Mouse (Mus musculus) G1E-ER4 (cell line): ENCODE measurements around the gene Nrtn. TPM values are rescaled to one million over a fixed set of nuclear protein-coding genes. Genes with fewer than 3 reads are reported as not detected.

Source experiments
- GATA1 ChIP-seq: IDR thresholded peaks from one replicate; pipeline ENCODE4 v1.8.0; 2012; ENCODE audit warnings: low read length, inconsistent platforms
- polyA plus RNA-seq: library from polyadenylated mRNA; stranded (reverse); fragments of >175 nt; gene quantifications from 2 replicates; pipeline ENCODE4 v1.2.3, GENCODE M21; 2012

Gene Nrtn
- not detected in 2 replicates for polyA plus RNA-seq

DNA sequence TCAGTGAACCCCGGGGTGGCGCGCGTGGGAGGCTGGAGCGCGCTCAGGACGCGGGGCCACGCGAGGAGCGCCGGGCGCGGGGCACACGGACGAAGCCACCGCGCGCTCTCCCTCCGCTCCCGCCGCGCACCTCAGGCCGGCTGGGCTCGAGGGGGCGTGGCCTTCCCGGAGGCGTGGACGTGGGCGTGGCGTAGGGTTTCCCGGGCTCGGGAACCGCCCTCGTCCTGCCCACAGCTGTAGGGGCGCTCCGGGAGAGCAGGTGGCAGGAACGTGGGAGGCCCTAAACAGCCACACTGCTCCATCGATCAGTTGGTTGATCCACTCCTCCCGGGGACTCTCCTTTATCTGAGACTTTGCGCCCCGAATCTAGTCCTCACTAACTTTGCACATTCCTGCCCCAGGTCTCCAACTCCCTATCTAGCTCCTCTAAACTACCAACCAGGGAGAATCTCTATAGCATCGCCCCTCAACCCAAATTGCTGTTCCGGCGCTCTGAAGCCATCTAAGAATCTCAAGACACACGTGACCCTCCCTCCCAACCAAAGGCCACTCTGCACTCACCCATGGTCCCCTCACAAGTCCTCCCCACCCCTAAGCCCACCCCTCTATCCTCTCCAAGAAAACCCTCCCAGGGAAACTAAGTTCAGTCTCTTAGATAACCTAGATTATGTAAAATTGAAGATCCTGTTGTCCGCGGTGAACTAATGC, at the start of gene Nrtn:
TSS of gene Nrtn (minus strand) at position 115 of the 708 bp plus-strand sequence.
- no peak for TF ChIP-seq GATA1

DNA sequence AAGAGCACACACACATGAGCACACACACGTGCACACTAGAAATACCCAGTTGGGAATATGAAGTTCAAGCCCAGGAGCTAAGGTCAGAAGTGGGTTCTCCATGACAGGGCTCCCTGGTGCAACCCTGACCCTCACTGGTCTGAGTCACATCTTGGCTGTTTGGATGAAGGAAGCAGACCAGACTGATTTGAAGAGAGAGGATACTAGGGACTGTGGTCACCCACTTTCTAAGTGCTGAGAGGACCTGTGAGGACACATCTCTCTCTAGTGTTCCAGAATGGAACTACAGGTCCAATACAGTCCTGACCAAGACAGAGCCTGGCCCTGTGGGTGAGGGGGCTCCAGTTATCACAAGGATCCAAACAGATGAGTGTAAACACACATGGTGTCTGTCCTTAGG, 48.5 kb upstream of the Nrtn start:
- TF ChIP-seq GATA1: no peak

DNA sequence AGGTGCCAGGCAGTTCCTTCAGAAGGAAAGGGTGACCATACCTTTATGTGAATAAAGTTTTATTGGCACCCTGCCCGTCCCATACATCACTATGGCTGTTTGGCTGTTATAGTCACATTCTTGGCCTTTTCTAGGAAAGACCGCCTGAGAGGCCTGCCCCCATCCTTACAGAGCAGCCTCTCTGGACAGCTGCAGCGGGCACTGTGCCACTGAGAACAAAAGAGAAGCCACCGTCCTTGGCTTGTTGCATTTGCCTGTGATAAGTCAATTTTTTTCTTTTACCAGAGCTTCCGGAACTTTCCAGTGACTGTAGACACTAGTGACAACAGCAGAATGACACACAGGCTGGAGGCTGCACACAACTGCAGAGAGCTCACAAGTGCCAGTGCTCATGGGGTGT, 47.6 kb upstream of the Nrtn start:
- TF ChIP-seq GATA1: no peak

DNA sequence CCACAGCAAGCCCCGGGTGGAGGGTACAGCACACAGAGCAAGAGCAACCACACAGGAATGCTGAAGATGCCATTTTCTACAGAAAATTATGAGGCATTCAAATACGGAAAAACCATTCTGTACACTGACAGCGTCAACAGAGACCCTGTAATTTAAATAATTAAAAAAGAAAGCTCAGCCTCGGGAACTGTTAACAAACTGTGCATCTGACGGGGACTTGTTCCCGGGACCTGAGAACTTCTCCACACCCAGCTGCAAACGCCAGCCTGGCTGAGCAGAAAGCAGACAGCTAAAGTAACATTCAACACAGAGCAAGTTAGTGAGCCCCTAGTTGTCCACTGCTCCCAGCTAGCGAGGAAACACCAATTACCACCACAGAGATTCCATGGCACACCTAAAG, 44.7 kb upstream of the Nrtn start:
- TF ChIP-seq GATA1: no peak

DNA sequence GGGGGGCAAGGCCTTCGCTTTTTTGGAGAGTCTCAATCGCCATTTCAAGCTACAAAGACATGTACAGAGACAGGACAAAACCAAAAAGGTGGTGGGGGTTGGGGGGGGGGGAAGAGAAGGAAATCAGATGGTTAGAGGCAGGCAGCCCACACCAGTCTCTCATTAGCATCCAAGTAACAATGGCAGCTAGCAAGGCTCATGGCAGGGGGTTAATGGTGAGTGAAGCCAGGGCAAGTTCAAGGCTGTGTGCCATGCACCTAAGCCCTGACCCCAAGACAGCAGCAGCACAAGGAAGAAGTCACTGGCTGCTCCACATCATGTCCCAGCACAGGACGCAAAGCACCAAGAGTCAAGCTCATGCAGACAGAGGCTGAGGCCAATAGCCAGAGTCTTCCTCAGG, 41.9 kb upstream of the Nrtn start:
- no peak for TF ChIP-seq GATA1

DNA sequence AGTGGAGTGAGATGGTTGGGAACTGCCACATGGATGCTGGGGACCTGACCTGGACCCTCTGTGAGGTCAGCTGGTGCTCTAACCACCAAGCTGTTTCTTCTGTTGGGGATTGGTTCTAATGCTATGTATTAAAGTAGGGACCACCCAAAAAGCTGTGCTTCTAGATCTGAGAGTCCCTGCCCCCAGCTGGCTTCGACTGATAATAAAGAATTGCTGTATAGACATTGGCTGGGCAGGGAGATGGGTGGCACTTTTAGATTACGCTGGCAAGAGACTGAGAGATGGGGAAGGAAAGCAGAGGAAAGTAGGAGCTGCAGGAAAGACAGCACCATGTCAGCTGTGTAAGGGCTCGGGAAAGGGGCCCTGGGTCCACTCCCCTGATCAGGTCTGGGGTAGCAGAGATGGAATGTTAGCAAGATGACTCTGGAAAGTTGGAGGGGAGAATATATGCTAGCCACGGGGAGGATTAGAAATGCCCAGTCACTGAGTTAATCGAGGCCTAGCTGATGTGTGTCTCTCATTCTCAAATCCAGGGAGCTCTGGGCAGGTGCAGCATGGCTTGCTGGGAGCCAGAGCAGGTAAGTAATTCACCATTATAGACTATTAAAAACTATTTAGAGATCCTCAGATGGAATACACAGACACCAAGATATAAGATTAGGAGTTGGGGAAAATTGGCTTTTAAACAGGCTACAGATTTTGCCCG, 36.4 kb upstream of the Nrtn start:
- no peak for TF ChIP-seq GATA1

DNA sequence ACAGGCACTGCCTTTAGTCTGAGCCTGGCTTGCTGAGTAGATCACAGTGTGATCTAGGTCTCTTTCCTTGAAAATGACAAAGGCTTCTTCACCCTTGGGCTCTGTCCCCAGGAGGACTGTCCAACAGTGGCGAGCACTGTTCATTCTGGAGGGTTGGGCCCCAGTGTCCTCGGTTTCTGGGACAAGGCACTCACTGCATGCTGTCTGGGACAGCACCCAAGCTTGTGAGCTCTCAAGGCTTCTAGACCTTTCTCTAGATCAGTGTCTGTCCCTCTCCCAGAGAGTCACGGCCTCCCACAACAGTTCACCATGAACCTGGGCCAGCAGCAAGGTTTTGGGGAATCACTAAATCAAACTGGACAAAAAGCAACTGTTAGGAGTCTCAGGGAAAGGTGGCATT, 35.3 kb upstream of the Nrtn start:
- no peak for TF ChIP-seq GATA1

DNA sequence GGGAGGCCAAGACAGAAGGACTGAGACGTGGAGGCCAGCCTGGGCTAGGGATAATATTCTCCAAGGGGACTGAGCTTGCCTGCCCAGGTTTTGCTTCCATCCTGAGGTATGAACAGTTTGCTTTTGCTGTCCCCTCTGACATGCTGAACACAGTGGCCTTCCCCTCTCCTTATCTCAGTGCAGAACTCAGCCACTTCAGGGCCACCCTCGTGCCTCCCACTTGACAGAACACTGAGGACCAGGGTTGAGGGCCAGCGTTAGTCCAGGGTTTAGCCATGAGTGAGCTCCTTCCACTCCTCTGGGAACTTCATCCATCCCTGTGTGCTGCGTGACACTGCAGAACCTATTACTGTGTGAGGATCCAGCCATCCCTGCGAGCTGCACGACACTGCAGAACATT, 32.0 kb upstream of the Nrtn start:
- TF ChIP-seq GATA1: no peak

DNA sequence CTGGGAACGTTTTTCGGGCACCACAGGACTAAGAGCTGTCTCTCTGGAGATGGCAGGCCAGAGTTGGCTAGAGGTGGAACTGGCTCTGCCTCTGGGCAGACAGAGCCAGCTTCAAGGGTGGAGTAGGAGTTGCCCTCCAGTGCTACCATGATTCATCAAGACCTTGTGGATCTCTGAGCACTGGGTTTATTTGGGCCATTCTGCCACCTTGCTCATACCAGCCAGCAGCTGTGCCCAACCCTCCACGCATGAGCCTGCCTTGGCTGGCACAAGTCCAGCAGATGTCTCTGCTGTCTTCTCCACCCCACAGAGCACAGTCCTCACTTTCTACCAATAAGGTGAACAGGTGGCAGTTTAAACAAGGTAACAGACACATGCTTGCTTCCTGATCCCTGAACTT, 31.6 kb upstream of the Nrtn start:
- TF ChIP-seq GATA1: no peak

DNA sequence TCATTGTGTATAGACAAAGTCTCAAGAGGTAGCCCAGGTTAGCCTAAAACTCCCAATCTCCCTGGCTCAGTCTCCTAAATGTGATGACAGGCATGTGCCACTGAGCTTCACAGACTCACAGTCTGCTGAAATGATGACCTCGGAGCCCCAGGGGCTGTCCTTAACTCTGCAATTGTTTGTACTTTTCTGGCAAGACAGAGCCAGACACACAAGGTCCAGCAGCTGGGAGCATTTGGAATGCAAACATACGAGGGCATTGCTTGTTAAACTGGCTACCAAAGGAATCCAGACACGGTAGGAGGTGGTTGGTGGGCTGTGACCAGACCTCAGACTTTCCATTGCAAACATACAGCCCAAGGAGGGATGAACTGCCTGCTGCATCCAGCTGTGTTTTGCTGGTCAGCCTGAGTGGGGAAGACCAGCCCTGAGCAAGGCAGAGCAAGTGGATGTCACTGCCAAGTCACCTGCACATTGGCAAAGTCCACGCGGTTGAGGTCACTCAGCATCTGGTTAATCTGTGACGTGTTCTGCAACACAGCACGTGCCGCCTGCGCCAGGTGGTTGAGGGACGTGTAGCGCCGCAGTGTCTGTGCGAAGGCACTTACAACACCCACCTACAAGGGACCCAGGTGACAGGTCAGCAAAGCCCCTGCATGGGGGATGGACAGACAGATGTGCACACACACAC, 23.1 kb upstream of the Nrtn start:
- no peak for TF ChIP-seq GATA1

DNA sequence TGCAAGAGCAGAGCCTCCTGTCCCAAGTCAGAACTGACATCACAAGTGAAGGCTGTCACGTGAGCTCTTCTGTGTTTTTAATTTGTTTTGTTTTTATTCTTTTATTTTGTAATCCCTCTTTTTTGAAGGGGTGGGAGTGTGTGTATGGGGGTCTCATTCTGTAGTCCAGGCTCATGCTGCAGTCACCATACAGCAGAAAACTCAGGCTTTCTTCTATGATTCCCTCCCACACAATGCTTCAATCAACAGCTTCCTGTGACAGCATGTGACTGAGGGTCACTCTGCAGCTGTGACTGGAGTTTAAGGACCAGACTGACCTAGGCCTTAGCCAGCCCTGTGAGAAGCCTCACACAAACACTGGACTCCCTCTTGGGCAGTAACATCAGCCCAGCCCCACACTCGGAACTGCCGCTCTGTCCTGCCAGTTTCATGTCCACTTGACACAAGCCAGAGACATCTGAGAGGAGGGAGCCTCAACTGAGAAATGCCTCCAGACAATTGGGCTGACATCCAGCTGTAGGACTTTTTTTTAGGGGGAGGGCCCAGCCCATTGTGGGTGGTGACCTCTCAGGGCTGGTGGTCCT, 21.5 kb upstream of the Nrtn start:
- no peak for TF ChIP-seq GATA1

DNA sequence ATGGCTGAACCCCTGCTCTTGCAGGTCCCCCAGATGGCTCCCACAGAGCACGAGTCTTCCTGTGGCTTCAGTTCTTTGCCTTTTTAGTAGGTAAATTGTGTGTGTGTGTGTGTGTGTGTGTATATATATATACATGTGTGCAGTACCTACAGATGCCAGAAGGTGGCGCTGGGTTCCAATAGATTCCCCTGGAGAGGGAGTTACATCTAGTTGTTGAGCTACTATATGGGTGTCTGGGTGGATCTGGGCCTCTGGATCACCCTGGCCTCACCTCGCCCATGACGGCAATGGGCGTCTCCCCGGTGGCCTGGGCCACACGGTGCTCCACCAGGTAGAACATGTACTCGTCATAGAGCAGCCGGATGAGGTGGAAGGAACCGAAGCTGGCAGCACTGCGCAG, 20.2 kb upstream of the Nrtn start:
- TF ChIP-seq GATA1: no peak

DNA sequence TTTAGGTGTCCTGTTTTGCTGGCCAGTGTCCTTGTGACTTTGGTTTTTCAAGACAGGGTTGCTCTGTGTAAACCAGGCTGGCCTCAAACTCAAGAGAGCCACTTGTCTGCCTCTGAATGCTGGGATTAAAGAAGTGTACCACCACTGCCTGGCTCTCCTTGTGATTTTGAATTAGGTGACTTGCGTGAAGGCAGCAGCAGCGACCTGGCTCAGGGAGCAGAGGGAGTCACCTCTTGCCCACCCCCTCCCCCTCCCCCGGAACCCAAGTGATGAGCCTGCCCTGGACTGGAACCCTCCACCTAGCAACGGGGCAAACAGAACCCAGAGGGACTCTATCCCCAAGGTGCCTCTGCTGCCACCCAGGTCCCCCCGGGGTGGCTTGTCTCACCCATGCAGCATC, 12.6 kb upstream of the Nrtn start, which contains the start of gene Prr22:
TSS of gene Prr22 (plus strand) at position 301 of the 400 bp plus-strand sequence.
- no peak for TF ChIP-seq GATA1

DNA sequence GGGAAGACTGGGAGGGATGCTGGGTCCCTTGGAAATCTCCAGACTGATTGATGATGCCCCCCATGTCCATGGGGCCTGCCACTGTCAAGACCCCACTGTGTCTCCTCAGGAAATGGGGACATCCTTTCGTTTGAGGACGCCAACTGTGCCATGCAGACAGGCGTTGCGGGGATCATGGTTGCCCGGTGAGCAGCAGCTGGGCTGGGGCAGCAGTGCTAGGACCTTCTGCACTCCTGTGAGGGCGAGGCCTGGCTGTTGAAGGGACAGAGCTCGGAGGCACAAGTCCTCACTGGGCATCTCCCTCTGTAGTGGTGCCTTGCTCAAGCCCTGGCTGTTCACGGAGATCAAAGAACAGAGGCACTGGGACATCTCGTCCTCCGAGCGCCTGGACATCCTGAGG, 11.6 kb upstream of the Nrtn start:
- no peak for TF ChIP-seq GATA1

DNA sequence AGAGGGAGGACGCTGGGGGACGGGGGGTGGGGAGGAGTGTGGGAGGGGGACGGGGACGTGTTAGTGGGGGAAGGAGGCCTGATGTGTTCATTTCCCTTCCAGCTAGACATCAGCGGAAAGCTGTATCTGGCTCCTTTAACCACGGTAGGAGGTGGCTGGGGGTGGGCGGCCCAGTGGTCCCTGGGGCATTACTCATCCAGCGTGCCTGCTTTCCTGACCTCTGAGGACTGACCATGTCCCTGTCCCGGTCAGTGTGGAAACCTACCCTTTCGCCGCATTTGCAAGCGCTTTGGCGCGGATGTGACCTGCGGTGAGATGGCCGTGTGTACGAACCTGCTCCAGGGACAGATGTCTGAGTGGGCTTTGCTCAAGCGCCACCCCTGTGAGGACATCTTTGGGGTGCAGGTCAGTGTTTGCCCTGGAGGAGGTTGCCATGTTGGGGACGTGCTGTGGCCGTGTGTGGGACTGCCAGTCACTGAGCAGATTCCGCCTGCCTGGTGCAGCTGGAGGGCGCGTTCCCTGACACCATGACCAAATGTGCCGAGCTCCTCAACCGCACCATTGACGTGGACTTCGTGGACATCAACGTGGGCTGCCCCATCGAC, 10.3 kb upstream of the Nrtn start:
- no peak for TF ChIP-seq GATA1
